Mouse (Mus musculus) limb, embryonic 10.5 days (tissue): ENCODE results near the gene Cask. TPM values are rescaled to one million over a fixed set of nuclear protein-coding genes. Genes with fewer than 3 reads are reported as not detected.

ENCODE experiments used
- DNase-seq: peaks from one replicate; pipeline ENCODE4 v3.0.0-alpha.2; 2017; ENCODE audit warnings: low spot score
- H3K27ac ChIP-seq: fragments of 300-500 bp; sonication (generic); 2 replicates; pipeline ENCODE4 v1.5.1; 2016; ENCODE audit warnings: mild to moderate bottlenecking
- H3K27me3 ChIP-seq: fragments of 300-500 bp; sonication (generic); 2 replicates; pipeline ENCODE4 v1.6.1; 2016; ENCODE audit warnings: low read depth, mild to moderate bottlenecking; ENCODE audit not compliant: poor library complexity, severe bottlenecking
- H3K36me3 ChIP-seq: fragments of 300-500 bp; sonication (generic); 2 replicates; pipeline ENCODE4 v1.6.1; 2016; ENCODE audit warnings: mild to moderate bottlenecking, moderate library complexity
- H3K4me1 ChIP-seq: fragments of 300-500 bp; sonication (generic); 2 replicates; pipeline ENCODE4 v1.6.1; 2016
- H3K4me3 ChIP-seq: fragments of 300-500 bp; sonication (generic); 2 replicates; pipeline ENCODE4 v1.5.1; 2016; ENCODE audit warnings: mild to moderate bottlenecking, moderate library complexity
- H3K9me3 ChIP-seq: fragments of 300-500 bp; sonication (generic); replicated peaks from 2 replicates; pipeline ENCODE4 v1.6.1; 2016; ENCODE audit warnings: mild to moderate bottlenecking
- WGBS: fragments of 180-500 bp; shearing (Covaris S2); methylation state at CpG from one replicate; pipeline ENCODE4 v1.1.7; 2016; 5-methylcytosine and 5-hydroxymethylcytosine counted together
- polyA plus RNA-seq: library from polyadenylated mRNA; unstranded; fragments of >200 nt; fragmentation: Nextera tagmentation; extraction: Ambion mirVana; gene quantifications from 2 replicates; pipeline ENCODE4 v1.2.1, GENCODE M21; 2016

Gene Cask
- polyA plus RNA-seq, 1 experiment from 2014 or later: 11.7 TPM

- no peak for DNase-seq
- Histone ChIP-seq H3K9me3 (no peaks in the 10 kb centered on the region), H3K4me1 (no peaks in the 10 kb centered on the region), H3K27me3 (peaks cover 81% of the 10 kb centered on the region), H3K36me3 (no peaks in the 10 kb centered on the region), H3K27ac (no peak overlapping the region), H3K4me3 (no peak overlapping the region)
- 89% methylated on average over 5 of the region's 5 CpGs for WGBS
Observed at GRCm38 (mm10) chrX:13519408-13519783, 331.8 kb downstream of the Cask start.

DNA sequence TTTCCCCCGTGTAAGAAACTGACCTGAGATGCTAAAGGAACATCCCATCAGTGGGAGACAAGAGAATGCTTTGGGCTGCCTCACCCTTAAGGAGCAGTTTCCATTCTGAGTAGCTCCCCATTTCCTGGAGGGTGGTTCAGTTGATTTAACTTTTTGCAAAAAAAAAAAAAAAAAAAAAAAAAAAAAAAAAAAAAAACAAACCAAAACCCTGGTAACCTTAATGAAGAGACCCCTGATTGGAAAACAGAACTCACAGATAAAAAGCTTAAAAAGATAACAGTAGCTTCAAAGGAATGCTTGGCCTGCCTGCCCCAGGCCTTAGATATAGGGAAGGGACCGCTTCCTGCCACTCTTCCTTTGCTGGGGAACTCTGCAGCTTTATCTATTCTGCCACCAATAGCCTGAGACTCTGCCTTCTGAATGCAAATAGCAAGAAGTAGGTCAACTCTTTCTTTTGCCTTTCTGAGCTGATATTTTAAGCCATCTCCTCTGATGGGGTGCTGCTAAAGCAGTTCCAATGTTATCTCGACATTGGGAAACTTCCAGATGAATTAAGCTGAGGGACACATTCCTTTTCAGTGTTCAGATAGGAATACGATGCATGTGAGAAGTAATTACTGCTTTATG lies 332.3 kb downstream of the Cask start:
- Histone ChIP-seq H3K27me3 (peaks cover 76% of the 10 kb centered on the region), H3K9me3 (no peaks in the 10 kb centered on the region)
- WGBS: 87% methylated on average over 4 of the region's 4 CpGs

DNA sequence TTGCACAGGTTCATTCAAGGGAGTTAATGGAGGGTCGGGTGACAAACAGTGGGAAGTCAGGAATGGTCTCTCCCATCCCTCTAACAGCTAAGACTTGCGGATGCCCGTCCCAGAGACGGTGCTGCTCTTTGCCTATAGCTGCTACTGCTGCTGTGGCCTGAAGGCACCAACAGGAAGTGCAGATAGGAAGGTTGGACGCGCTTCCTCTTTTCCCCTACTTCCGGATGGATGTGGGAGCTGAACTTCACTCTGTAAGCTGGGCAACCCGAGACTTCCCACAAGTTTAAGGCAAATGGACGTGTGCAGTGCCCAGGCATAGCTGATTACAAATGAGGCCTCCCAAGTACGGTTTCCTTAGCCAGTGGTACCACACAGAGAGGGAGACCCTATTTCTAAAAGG lies 333.1 kb downstream of the Cask start:
- H3K4me1 ChIP-seq: no peaks in the 10 kb centered on the region
- WGBS: 77% methylated on average over 10 of the region's 10 CpGs
- no peak overlapping the region for H3K4me3 ChIP-seq
- DNase-seq: no peak
- no peak overlapping the region for H3K27ac ChIP-seq
- H3K27me3 ChIP-seq: peaks cover 79% of the 10 kb centered on the region
- no peaks in the 10 kb centered on the region for H3K9me3 ChIP-seq
- no peaks in the 10 kb centered on the region for H3K36me3 ChIP-seq

More for the DNA sequence above, 332.3 kb downstream of the Cask start:
- H3K27ac ChIP-seq: no peak overlapping the region
- H3K36me3 ChIP-seq: no peaks in the 10 kb centered on the region
- no peaks in the 10 kb centered on the region for H3K4me1 ChIP-seq
- no peak for DNase-seq
- no peak overlapping the region for H3K4me3 ChIP-seq

DNA sequence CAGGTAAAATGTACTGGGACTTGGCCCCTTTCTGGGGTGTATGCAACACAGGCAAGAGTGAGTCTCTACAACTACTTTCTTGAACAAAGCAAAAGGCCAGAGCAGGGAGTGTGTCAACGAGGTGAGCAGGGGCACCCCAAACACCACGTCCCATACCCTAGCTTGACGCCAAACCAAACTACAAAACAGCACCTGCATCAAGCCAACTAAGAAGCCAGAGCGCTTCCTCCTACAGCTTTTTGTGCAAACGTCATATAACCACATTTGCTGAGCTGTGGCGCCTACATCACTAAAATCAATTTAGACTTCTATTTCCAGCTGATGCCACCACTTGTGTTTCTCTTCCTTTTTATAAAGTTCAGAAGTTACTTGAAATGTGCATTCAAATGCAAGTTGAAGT lies 334.7 kb downstream of the Cask start:
- DNase-seq: no peak
- WGBS: 91% methylated on average over 6 of the region's 6 CpGs
- Histone ChIP-seq H3K27ac (no peak overlapping the region), H3K4me3 (no peak overlapping the region), H3K9me3 (no peaks in the 10 kb centered on the region), H3K4me1 (no peaks in the 10 kb centered on the region), H3K27me3 (peaks cover 73% of the 10 kb centered on the region), H3K36me3 (no peaks in the 10 kb centered on the region)

- peaks cover 65% of the 10 kb centered on the region for H3K27me3 ChIP-seq
- no peak overlapping the region for H3K4me3 ChIP-seq
- DNase-seq: no peak
- H3K36me3 ChIP-seq: no peaks in the 10 kb centered on the region
- no peaks in the 10 kb centered on the region for H3K9me3 ChIP-seq
- H3K27ac ChIP-seq: no peak overlapping the region
- 93% methylated on average over 5 of the region's 5 CpGs for WGBS
- no peaks in the 10 kb centered on the region for H3K4me1 ChIP-seq
Observed at GRCm38 (mm10) chrX:13513864-13514263, 337.3 kb downstream of the Cask start.

DNA sequence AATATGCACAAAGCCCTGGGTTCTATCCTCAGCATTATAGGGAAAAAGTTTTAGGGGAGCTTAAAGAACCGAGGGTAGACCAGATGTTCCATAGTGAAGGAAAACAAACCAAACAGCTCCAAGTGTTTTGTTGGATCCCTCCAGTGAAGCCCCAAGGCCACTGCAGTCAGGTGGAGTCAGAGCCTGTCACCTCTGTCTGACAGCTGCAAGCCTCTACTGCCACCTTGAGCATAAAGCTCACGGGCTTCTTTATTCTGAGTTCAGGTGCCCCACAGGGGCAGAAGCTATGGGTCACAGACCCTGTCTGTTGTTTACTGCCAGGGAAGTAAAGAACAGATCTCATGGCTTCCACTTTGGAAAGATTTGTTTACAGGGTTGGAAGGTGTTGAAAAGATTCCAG lies 338.0 kb downstream of the Cask start:
- Histone ChIP-seq H3K36me3 (no peaks in the 10 kb centered on the region), H3K27ac (no peak overlapping the region), H3K4me1 (no peaks in the 10 kb centered on the region), H3K4me3 (no peak overlapping the region), H3K9me3 (no peaks in the 10 kb centered on the region), H3K27me3 (peaks cover 67% of the 10 kb centered on the region)
- DNase-seq: no peak
- 59% methylated on average over 2 of the region's 2 CpGs for WGBS

DNA sequence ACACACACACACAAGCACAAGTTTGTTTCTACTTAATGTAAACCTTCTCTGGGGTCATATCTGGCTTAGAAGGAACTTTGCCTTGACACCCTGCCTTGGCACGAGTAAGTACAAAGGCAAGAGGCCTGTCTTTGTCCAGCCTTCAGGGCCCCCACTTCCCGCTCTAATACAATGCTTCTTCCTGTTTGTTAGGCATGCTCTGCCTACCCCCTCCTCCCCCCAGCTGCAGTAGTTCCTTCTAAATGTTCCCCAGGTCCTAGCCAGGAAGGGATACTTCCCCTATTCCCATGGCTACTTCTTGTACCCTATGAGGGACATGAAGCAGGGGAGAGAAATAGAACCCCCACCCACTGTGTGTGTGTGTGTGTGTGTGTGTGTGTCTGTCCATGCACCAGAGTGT lies 344.8 kb downstream of the Cask start:
- Histone ChIP-seq H3K27me3 (peaks cover 69% of the 10 kb centered on the region), H3K27ac (no peak overlapping the region), H3K4me1 (no peaks in the 10 kb centered on the region), H3K4me3 (no peak overlapping the region), H3K36me3 (no peaks in the 10 kb centered on the region), H3K9me3 (no peaks in the 10 kb centered on the region)
- 83% methylated on average over 2 of the region's 2 CpGs for WGBS
- no peak for DNase-seq

- Histone ChIP-seq H3K36me3 (no peaks in the 10 kb centered on the region), H3K4me1 (no peaks in the 10 kb centered on the region), H3K9me3 (no peaks in the 10 kb centered on the region), H3K4me3 (no peak overlapping the region), H3K27ac (no peak overlapping the region), H3K27me3 (peaks cover 71% of the 10 kb centered on the region)
- no peak for DNase-seq
- 94% methylated on average over 7 of the region's 7 CpGs for WGBS
Observed at GRCm38 (mm10) chrX:13504389-13504788, 346.8 kb downstream of the Cask start.

- Histone ChIP-seq H3K9me3 (no peaks in the 10 kb centered on the region), H3K4me1 (no peaks in the 10 kb centered on the region), H3K27ac (no peak overlapping the region), H3K27me3 (peaks cover 77% of the 10 kb centered on the region), H3K4me3 (no peak overlapping the region), H3K36me3 (no peaks in the 10 kb centered on the region)
- 75% methylated on average over 7 of the region's 7 CpGs for WGBS
- no peak for DNase-seq
Observed at GRCm38 (mm10) chrX:13502862-13503375, 348.2 kb downstream of the Cask start.

- H3K27me3 ChIP-seq: peaks cover 82% of the 10 kb centered on the region
- H3K4me1 ChIP-seq: no peaks in the 10 kb centered on the region
- no peak for DNase-seq
- no peaks in the 10 kb centered on the region for H3K9me3 ChIP-seq
- no peaks in the 10 kb centered on the region for H3K36me3 ChIP-seq
- no peak overlapping the region for H3K4me3 ChIP-seq
- WGBS: 82% methylated on average over 4 of the region's 4 CpGs
- no peak overlapping the region for H3K27ac ChIP-seq
Observed at GRCm38 (mm10) chrX:13500284-13500683, 350.9 kb downstream of the Cask start.

DNA sequence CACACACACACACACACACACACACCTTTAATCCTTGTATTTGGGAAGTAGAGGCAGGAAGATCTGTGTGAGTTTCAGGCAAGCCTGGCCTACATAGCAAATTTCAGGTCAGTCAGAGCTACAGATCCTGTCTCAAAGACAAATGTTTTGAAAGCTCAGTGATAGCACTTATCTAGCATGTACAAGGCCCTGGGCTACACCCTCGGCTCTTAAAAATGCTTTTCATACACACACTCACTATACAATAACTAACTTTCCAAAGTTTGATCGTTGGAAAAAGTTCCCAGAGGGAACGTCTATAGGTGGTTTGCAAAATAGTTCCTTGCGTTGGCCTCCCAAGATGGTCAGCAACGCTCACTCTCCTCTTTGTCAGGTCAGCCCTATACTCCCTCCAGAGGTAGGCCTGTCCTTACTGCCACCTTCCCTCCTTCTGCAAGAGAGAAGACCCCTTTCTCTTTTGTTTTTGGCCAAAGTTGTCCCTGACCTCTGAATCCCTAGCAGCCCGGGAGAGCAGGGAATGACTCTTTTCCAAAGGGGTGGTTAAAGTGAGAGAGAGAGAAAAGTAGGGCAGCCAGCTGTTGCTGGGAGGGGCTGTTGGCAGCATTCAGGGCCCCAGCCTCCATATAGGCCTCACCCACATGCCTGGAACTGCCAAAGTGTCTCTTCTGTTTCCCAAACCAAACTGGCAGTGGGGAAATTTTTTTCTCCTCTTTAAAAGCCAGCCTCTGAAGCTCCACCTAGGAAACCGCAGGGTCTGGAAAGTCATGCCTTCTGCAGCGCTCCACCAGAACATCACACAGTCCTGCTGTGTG lies 356.1 kb downstream of the Cask start:
- Histone ChIP-seq H3K4me1 (no peaks in the 10 kb centered on the region), H3K36me3 (no peaks in the 10 kb centered on the region), H3K9me3 (no peaks in the 10 kb centered on the region), H3K27ac (no peak overlapping the region), H3K4me3 (no peak overlapping the region), H3K27me3 (peaks cover 66% of the 10 kb centered on the region)
- 86% methylated on average over 8 of the region's 8 CpGs for WGBS
- DNase-seq: no peak

DNA sequence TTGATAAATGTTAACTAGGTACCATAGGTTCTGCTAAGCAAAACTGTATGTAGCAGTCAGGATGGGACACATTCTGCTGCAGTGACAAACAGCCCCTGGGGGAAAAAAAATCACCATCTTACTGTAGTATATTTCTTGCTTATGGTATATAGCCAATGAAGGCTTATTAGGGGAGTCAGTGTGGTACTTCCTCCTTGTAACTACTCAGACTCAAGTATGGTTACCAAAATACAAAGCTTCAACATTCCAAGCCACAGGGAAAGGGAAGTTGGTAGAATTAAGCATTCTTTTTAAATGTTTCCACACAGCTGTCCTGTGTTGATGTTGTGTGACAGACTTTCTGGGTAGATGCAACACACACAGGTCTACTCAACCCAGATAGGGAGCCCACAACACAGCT lies 358.2 kb downstream of the Cask start:
- Histone ChIP-seq H3K27ac (no peak overlapping the region), H3K36me3 (no peaks in the 10 kb centered on the region), H3K4me1 (no peaks in the 10 kb centered on the region), H3K27me3 (peaks cover 56% of the 10 kb centered on the region), H3K4me3 (no peak overlapping the region), H3K9me3 (no peaks in the 10 kb centered on the region)
- DNase-seq: no peak

DNA sequence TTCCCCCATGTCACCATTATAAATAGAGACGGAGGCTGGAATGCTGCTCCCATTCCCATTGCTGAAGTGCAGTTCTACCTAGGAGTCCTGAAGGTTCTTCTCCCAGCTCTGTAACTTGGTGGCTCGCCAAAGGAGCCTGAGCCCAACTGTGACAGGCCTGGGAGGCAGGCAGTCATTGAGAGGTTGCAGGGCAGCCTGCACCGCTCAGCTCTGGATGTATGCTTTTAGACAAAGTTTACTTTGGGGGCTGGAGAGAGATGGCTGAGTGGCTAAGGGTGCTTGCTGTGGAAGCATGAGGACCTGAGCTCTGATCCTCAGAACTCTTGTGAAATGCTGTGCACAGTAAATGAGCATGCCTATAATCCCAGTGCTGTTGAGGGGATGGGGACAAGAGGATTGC lies 360.2 kb downstream of the Cask start:
- WGBS: 83% methylated on average over 3 of the region's 3 CpGs
- peaks cover 60% of the 10 kb centered on the region for H3K27me3 ChIP-seq
- no peak for DNase-seq

More for the DNA sequence above, 360.2 kb downstream of the Cask start:
- H3K4me1 ChIP-seq: no peaks in the 10 kb centered on the region; the same call in 1 of the 2 replicates
- H3K9me3 ChIP-seq: 0 out of 2 replicates have a peak, but pooled peaks cover 3% of the 10 kb centered on the region
- H3K4me3 ChIP-seq: no peak overlapping the region
- H3K36me3 ChIP-seq: no peaks in the 10 kb centered on the region
- H3K27ac ChIP-seq: no peak overlapping the region
